Mouse (Mus musculus) CH12.LX (cell line): ENCODE results near the gene Eps15l1. TPM values are rescaled to one million over a fixed set of nuclear protein-coding genes. Genes with fewer than 3 reads are reported as not detected.

Source experiments
- DNase-seq: peaks from one replicate; pipeline ENCODE4 v3.0.0-alpha.2; 2013; ENCODE audit errors: extremely low read depth
- H3K27ac ChIP-seq: 2 replicates; pipeline ENCODE4 v1.5.1; 2012; ENCODE audit warnings: low read depth, mild to moderate bottlenecking, control low read depth, moderate library complexity; ENCODE audit not compliant: insufficient read depth
- H3K27me3 ChIP-seq: replicated peaks from 2 replicates; pipeline ENCODE3; 2012; ENCODE audit warnings: inconsistent platforms
- H3K36me3 ChIP-seq, 2 experiments: replicated peaks in 1 of 2; 2 replicates each; pipeline versions ENCODE3 to v1.6.1; 2012; ENCODE audit warnings: inconsistent platforms in 1 of 2, low read length in 1 of 2, mild to moderate bottlenecking in 1 of 2, mixed read lengths in 1 of 2, moderate library complexity in 1 of 2; ENCODE audit not compliant: control insufficient read depth in 1 of 2, insufficient read depth in 1 of 2
- H3K4me1 ChIP-seq, 2 experiments: 2 replicates each; pipeline ENCODE4 v1.6.1; 2012; ENCODE audit warnings: inconsistent platforms in 1 of 2, moderate library complexity in 1 of 2; ENCODE audit not compliant: insufficient read depth in 2 of 2, control insufficient read depth in 1 of 2
- H3K4me2 ChIP-seq: 2 replicates; pipeline ENCODE4 v1.6.1; 2012; ENCODE audit warnings: low read depth, mild to moderate bottlenecking, control low read depth; ENCODE audit not compliant: poor library complexity, insufficient read depth, severe bottlenecking
- H3K4me3 ChIP-seq, 3 experiments: fragments of 150-350 bp in 1 of 3; sonication (generic) in 1 of 3; replicated peaks in 1 of 3; 2 replicates each; pipeline versions ENCODE3 to v1.5.1; 2011 to 2012; ENCODE audit warnings: low read depth in 2 of 3, low read length in 2 of 3, mild to moderate bottlenecking in 2 of 3, moderate library complexity in 2 of 3, control low read depth in 1 of 3, improper control_type of control experiment in 1 of 3, inconsistent platforms in 1 of 3, mixed read lengths in 1 of 3; ENCODE audit not compliant: poor library complexity in 1 of 3
- H3K79me2 ChIP-seq: replicated peaks from 2 replicates; pipeline ENCODE4 v1.6.1; 2012; ENCODE audit warnings: mild to moderate bottlenecking, moderate library complexity; ENCODE audit not compliant: control insufficient read depth, poor library complexity, insufficient read depth, severe bottlenecking; ENCODE audit errors: extremely low read depth
- H3K9ac ChIP-seq: 2 replicates; pipeline ENCODE4 v1.6.1; 2012; ENCODE audit warnings: low read depth, mild to moderate bottlenecking, control low read depth, moderate library complexity; ENCODE audit not compliant: insufficient read depth
- H3K9me3 ChIP-seq: replicated peaks from 2 replicates; pipeline ENCODE3; 2012; ENCODE audit warnings: low read length, inconsistent platforms, mixed read lengths
- CHD1 ChIP-seq: IDR thresholded peaks from 2 replicates; pipeline ENCODE4 v1.6.1; 2012; ENCODE audit warnings: low read depth, low read length, improper control_type of control experiment, inconsistent platforms
- CTCF ChIP-seq, 2 experiments: IDR thresholded peaks in 1 of 2; conservative IDR thresholded peaks in 1 of 2; 2 replicates each; pipeline ENCODE4 v1.5.1; 2011 to 2012; ENCODE audit warnings: low read depth in 2 of 2, low read length in 2 of 2, improper control_type of control experiment in 1 of 2, inconsistent platforms in 1 of 2, mild to moderate bottlenecking in 1 of 2, moderate library complexity in 1 of 2
- ELF1 ChIP-seq: IDR thresholded peaks from 2 replicates; pipeline ENCODE4 v1.6.1; 2014; ENCODE audit warnings: low read depth, mild to moderate bottlenecking, inconsistent platforms, low read length, improper control_type of control experiment
- ETS1 ChIP-seq: conservative IDR thresholded peaks from 2 replicates; pipeline ENCODE4 v1.6.1; 2012; ENCODE audit warnings: low read depth, mild to moderate bottlenecking, inconsistent platforms, low read length, improper control_type of control experiment, moderate library complexity
- GABPA ChIP-seq: IDR thresholded peaks from 2 replicates; pipeline ENCODE4 v1.6.1; 2012; ENCODE audit warnings: low read depth, low read length, improper control_type of control experiment, inconsistent platforms; ENCODE audit not compliant: insufficient replicate concordance
- HCFC1 ChIP-seq: IDR thresholded peaks from 2 replicates; pipeline ENCODE4 v1.6.1; 2012; ENCODE audit warnings: low read depth, mild to moderate bottlenecking, inconsistent platforms, low read length, improper control_type of control experiment
- JUN ChIP-seq: IDR thresholded peaks from 2 replicates; pipeline ENCODE4 v1.6.1; 2011; ENCODE audit warnings: low read depth, mild to moderate bottlenecking, low read length, improper control_type of control experiment, moderate library complexity; ENCODE audit not compliant: insufficient read depth
- JUND ChIP-seq: conservative IDR thresholded peaks from 2 replicates; pipeline ENCODE4 v1.6.1; 2011; ENCODE audit warnings: low read depth, low read length, improper control_type of control experiment
- MAFK ChIP-seq: IDR thresholded peaks from 2 replicates; pipeline ENCODE4 v1.6.1; 2011; ENCODE audit warnings: low read length, improper control_type of control experiment; ENCODE audit not compliant: insufficient replicate concordance
- MAX ChIP-seq: IDR thresholded peaks from 2 replicates; pipeline ENCODE4 v1.6.1; 2011; ENCODE audit warnings: low read length, improper control_type of control experiment
- MEF2A ChIP-seq: IDR thresholded peaks from 2 replicates; pipeline ENCODE4 v1.6.1; 2014; ENCODE audit warnings: low read depth, mild to moderate bottlenecking, inconsistent platforms, low read length, improper control_type of control experiment, borderline replicate concordance
- NELFE ChIP-seq: IDR thresholded peaks from 2 replicates; pipeline ENCODE4 v1.6.1; 2011; ENCODE audit warnings: low read depth, low read length, improper control_type of control experiment
- NRF1 ChIP-seq: IDR thresholded peaks from 2 replicates; pipeline ENCODE4 v1.6.1; 2014; ENCODE audit warnings: low read depth, mild to moderate bottlenecking, inconsistent platforms, low read length, improper control_type of control experiment, moderate library complexity
- RAD21 ChIP-seq: IDR thresholded peaks from 2 replicates; pipeline ENCODE4 v1.6.1; 2011; ENCODE audit warnings: low read depth, mild to moderate bottlenecking, low read length, improper control_type of control experiment, moderate library complexity
- USF1 ChIP-seq: IDR thresholded peaks from 2 replicates; pipeline ENCODE4 v1.6.1; 2014; ENCODE audit warnings: low read depth, mild to moderate bottlenecking, inconsistent platforms, low read length, improper control_type of control experiment
- ZC3H11A ChIP-seq: IDR thresholded peaks from 2 replicates; pipeline ENCODE4 v1.6.1; 2012; ENCODE audit warnings: low read depth, mild to moderate bottlenecking, inconsistent platforms, low read length, improper control_type of control experiment
- ZMIZ1 ChIP-seq: IDR thresholded peaks from 2 replicates; pipeline ENCODE4 v1.6.1; 2012; ENCODE audit warnings: low read depth, mild to moderate bottlenecking, inconsistent platforms, low read length, improper control_type of control experiment
- ZNF384 ChIP-seq: IDR thresholded peaks from 2 replicates; pipeline ENCODE4 v1.6.1; 2012; ENCODE audit warnings: low read depth, low read length, improper control_type of control experiment, inconsistent platforms
- dilution Hi-C: fragments of 300-500 bp; cut with MboI; formaldehyde crosslinking; loops from 2 replicates; pipeline ENCODE4 v1.14.3; 2020; ENCODE audit warnings: low sequenced_read_pairs; ENCODE audit not compliant: extremely low pct_unique_long_range_greater_than_20kb, extremely low pct_ligation_motif_present
- in situ Hi-C: fragments of 300-500 bp; cut with MboI; formaldehyde crosslinking; loops from 3 replicates; pipeline ENCODE4 v1.14.3; 2019; ENCODE audit warnings: low sequenced_read_pairs, low pct_ligation_motif_present, low pct_unique_long_range_greater_than_20kb, mixed read lengths
- polyA plus RNA-seq: library from polyadenylated mRNA; unstranded; fragments of >175 nt; gene quantifications from 2 replicates; pipeline ENCODE4 v1.2.1, GENCODE M21; 2012; ENCODE audit warnings: low read depth; ENCODE audit not compliant: insufficient read length
- total RNA-seq, 2 experiments: library from RNA; depleted of rRNA; stranded (reverse); fragments of 300-350 nt in 1 of 2; fragments of >200 nt in 1 of 2; gene quantifications; 2 replicates each; pipeline ENCODE4 v1.2.3; 2012 to 2014

Eps15l1 gene
- total and polyA plus RNA-seq, 3 experiments = 21.7 to 49.4 (median 25.6) TPM

GRCm38 (mm10) chr8:72362754-72363153 lies 58.5 kb downstream of the Eps15l1 start:
- Histone ChIP-seq H3K4me3 (no peak overlapping the region), H3K27me3 (no peaks in the 10 kb centered on the region), H3K9ac (no peak overlapping the region), H3K27ac (no peak overlapping the region), H3K79me2 (no peaks in the 10 kb centered on the region), H3K9me3 (no peaks in the 10 kb centered on the region), H3K36me3 (peaks cover 58 to 93% of the 10 kb centered on the region in 2 experiments), H3K4me2 (no peak overlapping the region), H3K4me1 (peaks cover 0 to 41% of the 10 kb centered on the region in 2 experiments; a peak in 2 of 4 replicates)
- dilution Hi-C loops (no loop called here), in situ Hi-C loops (no loop called here)
- no peak for TF ChIP-seq CTCF (conservative IDR thresholded peaks at IDR 0.05 in 1 of 2, IDR thresholded peaks at IDR 0.05 in 1 of 2; ENCODE audit: low read depth in 2 of 2, low read length in 2 of 2)
- TF ChIP-seq ELF1 = no peak
- no peak for TF ChIP-seq CHD1
- DNase-seq = no peak

GRCm38 (mm10) chr8:72360162-72360561 lies 61.1 kb downstream of the Eps15l1 start:
- no peak for DNase-seq
- H3K79me2 ChIP-seq = no peaks in the 10 kb centered on the region
- no peak overlapping the region for H3K27ac ChIP-seq
- H3K4me1 ChIP-seq = peaks cover 0 to 52% of the 10 kb centered on the region in 2 experiments; a peak in 2 of 4 replicates
- H3K36me3 ChIP-seq = peaks cover 55 to 93% of the 10 kb centered on the region in 2 experiments
- H3K4me2 ChIP-seq = no peak overlapping the region
- H3K27me3 ChIP-seq = no peaks in the 10 kb centered on the region
- dilution Hi-C loops = no loop called here
- H3K9me3 ChIP-seq = no peaks in the 10 kb centered on the region
- in situ Hi-C loops = no loop called here
- H3K4me3 ChIP-seq = no peak overlapping the region
- H3K9ac ChIP-seq = no peak overlapping the region
- TF ChIP-seq ZNF384 (no peak), NELFE (no peak), HCFC1 (no peak), ZC3H11A (no peak), MEF2A (no peak), GABPA (no peak), USF1 (no peak), MAX (no peak), JUND (no peak), NRF1 (no peak), ZMIZ1 (no peak), MAFK (no peak), RAD21 (no peak), ELF1 (no peak), ETS1 (no peak), JUN (no peak)
